Mouse (Mus musculus) ovary, adult 18-20 months (tissue): ENCODE measurements around the gene Mb.
"Not testable (repeated sequence)": the region's sequence is repeated elsewhere in the genome, so short reads cannot be mapped to it uniquely, and the experiment has no call there.

ENCODE experiments used
- DNase-seq: peaks from one replicate; pipeline ENCODE4 v3.0.0; 2022; ENCODE audit warnings: low spot score, mixed read lengths

Gene Mb

DNA sequence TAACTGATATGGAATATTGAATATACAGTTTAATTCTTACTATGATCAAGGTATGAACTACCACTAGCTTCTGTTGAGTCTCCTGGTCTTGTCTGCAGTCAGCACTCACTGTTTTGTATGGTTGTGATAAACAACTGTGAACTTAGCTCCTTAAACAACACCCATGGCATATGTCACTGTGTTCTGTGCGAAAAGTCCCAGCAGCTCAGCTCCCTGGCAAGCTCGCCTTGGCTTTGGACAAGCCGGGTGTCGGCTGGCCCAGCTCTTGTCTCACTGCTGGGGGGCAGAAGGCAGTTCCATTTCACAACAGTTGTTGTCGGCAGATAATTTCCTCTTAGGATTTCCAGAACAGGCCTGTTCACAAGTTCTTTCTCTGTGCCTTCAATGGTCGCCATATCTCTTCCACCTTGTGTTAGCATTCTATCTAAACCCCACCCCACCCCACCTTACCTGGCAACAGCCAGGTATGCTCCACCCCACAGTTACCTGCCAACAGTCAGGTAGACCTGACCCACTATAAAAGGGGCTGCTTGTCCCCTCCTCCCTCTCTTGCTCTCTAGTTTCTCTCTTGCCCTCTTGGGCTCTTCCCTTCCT, 14.9 kb upstream of the Mb start:
- DNase-seq = no peak

DNA sequence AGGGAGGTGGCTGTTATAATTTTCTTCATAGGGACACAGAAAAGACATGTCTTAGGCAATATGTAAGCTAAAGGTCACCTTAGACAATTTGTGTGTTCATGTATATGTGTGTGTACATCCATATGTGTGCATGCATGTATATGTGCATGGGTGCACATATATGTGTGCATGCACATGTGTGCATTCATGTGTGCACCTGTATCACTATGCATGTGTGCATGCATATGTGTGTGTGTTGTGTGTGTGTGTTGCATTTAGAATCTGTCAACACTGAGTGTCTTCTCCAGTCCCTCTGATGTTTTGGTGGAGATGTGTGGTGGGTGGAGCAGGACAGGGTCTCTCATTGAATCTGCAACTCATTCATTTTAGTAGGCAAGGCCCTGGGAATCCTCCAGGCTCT, 12.3 kb upstream of the Mb start:
- no peak for DNase-seq

DNA sequence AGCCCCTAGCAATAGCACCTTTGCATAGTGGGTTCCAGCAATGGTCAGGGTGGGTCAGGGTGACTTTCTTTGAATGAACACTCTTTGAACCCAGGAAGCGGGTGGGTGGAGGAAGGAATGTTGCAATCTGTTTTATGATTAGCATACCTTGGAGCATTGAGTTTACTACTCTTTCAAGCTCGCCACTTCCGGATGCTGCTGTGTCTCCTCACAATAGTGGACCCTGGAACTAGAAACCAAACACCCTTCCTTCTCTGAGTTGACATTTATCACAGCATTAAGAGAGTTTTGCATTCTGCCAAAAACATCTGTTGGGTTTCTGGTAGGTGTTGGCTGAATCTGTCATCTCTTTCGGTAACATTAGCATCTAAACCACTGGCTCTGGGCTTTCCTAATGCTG, 8.9 kb upstream of the Mb start:
- DNase-seq = not testable (repeated sequence)

DNA sequence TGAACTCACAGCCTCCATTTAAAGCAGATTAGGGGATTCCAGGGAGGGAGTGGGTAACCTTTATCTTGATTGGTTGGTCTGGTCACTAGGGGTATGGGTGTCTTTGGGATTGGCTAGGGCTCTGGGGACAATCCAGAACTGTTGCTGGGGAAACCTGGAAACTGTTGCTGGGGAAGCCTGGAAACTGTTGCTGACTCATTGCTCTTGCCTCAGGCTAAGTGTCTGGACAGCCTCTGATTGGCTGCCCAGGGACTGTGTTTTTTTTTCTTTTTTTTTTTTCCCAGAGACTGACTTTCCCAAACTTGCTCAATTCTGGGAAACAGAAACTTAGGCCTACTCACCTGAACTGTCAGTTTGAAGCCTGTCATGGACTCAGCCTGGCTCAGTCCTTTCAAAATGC, 8.1 kb upstream of the Mb start:
- DNase-seq = no peak

DNA sequence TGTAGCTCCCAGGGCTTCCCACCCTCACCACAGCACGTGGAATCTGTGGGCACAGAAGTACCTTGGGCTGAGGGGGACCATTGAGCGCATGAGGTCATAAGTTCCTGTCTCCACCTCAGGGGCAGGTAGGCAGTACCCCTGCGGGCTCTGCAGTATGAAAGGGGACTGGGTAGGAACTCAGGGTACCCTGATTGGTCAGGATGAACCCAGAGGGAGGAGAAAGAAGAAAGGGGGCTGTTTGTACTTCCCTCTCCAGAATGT, 6.3 kb upstream of the Mb start:
- no peak for DNase-seq

DNA sequence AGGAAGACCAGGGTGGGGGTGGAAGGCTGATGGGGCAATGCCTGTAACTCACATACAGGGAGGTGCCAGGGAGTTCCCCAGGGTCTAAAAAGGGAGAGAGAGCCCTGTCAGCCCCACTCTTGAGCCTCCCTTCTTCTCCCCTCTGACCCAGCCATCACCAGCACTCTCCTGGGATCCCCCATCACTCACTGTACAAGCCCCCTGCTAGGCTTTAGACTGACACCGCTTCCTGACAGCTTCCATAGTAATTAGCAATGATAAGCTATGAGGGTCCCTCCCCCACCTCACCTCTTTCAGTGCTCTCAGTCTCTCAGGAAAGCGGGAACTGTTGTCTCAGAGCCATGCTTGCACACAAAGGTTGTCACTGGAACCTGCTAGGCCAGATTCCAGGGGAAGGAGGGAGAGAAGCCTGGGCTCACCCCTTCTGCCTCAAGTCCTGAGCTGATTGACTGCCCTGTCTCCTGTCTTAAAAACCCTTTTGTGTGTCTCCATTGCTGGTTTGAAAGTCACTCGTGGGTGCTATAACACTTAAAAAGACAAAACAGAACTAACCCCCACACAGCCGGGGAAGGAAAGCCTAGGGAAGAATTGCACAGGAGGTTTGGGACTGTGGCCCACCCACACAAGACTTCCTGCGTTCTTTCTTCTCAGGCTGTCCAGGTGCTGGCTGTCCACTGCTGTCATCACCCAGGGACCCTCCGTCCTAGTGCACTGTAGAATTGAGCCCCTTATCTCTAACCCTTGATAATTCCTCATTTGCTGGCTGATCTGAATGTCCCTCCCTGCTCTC, 5.7 kb upstream of the Mb start:
- DNase-seq = no peak

DNA sequence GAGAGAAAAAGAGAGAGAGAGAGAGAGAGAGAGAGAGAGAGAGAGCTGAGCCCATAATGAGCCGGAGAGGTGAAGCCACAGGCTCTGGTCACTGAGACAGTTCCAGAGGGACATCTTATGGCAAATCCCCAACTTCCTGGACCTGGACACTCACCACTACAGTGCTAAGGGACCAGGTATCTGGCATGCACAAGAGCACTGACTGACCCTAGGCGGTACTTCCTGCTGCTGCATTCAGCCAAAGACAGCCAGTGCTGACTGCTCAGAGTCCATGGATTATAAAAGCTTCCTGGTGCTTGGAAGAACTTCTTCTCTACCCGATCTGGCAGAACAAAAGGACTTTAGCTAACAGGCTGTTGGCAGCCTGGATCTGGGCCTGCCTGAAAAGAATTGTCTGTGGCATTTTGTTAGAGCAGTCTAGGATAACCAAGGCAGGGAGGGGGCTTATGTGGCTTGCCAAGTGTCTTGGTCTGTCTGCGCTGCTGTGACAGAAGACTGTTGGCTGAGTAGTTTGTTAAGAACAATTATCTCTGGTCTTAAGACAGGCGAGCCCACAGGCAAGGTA, 4.2 kb upstream of the Mb start:
- no peak for DNase-seq

DNA sequence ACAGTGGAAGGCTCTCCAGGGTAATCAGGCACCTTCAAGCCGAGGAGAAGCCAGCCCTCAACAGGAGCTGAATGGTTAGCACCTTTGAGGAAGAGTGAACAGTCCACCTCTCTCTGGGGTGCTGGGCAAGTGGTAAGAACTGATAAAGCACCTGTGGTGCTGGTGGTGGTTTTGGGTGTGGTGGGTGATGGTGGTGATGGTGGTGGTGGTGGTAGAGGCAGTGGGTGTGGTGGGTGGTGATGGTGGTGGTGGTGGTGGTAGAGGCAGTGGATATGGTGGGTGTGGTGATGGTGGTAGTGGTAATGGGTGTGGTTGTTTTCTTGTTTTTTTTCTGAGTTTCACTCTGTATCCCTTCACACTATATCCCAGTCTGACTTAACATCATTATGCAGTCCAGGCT, 2.6 kb upstream of the Mb start:
- no peak for DNase-seq

DNA sequence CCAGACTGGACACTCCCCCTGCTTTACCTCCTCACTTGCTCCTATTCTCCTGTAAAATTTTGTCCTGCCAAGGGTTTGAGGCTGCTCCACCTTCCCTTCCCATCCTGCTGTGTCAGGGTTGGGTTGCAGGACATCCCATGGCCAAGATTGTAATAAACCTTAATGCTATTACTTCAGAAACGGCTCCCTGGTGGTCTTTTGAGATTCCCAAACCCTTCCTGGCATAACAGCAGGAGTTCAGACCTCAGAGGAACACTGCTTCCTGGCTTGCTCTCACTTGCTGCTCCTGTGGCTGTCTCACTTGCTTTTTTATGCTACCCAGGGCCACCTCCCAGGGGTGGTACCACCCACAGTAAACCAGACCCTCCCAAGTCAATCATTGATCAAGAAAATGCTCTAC, 1.7 kb upstream of the Mb start:
- DNase-seq = no peak

DNA sequence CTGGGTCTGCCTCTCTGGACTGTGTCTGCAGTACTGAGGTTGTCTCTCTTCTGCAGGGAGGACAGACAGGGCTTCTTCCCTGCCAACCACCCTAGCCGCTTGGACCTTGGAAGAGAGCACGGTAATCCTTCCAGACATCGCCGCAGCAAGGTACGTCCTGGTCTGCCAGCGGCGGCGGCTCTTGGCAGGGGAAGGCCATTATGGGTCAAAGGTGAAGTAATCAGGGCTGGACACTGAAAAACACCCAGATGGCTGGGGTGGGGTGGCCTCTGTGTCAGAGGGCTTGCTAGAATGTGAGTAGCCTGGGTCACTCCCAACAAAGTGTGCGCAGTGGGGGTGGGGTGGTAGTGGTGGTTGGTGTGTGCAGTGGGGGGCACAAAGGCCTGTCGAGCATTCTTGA, 4.9 kb downstream of the Mb start:
- DNase-seq = no peak

DNA sequence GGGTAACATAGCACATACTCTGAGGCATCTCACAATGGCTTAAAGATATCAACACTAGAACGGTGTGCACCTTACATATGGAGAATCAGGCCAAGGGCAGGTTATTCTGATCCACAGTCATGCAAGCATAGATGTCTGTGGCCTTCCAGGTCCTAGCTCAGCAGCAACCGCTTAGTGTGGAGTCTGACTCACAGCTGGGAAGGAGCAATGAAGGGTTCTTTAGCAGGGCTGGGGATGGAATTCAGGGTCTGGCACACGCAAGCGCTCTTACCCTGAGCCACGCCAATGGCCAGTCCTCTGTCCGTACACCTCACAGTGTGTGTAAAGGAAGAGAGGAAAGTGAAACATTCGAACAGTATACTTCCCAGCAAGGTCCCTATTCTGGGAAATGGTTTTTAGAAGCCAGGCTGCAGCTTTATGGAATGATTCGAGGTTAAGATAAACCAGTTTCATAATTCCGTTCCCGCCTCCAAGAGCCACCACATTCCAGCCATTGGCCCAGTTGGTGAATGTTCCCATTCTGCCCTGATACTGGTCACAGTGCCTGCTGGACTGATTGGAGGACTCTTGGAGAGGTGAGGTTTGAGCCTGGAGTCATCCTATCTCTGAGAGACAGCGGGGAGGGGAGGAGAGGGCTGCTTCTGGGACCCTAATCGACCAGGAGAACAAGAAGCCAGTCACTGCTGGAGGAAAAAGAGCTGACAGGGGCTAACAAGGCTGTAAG, 5.7 kb downstream of the Mb start, which contains the start of gene Apol6:
TSS of gene Apol6 (plus strand) at position 133 of the 724 bp plus-strand sequence.
- no peak for DNase-seq

DNA sequence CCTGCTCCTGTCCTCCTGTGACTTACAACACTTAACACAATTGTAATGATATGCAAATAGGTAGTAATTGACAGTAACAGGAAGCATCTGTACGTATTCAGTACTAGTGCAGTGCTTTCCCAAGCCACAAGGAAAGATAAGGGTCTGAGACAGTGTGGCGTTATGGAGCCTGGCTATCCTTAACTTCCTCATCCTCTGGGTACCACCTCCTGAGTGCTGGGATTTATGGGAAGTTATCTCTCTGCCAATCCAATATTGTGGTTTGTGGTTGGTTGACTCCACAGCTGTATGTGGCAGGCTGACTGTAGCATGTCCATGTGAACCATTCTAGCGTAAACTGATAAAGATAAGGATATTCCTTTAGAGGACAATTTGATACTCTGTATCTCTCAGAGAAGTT, 9.7 kb downstream of the Mb start:
- no peak for DNase-seq

DNA sequence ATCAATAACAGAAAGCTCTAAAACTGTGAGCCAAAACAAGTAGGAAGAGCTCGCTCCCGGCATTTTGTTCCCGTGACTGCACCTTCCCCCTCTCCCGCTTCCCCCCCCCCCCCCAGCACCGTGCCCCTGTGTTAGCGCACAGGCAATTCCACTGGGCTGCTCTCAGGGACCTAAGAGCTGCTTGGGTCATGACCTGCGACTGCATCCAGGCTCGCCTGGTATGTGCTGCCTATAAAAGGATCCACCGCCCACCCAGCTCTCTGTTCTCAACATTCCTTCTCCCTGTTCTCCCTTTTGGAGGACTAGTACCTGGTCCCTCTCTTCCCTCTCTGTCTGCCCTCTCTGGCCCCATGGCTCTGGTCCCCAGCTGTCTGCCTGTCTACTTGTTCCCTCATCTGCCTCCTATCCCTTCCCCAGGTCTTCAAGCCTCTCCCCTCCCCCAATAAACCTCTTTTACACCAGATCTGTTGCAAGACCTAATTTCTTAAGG, 11.2 kb downstream of the Mb start:
- no peak for DNase-seq

DNA sequence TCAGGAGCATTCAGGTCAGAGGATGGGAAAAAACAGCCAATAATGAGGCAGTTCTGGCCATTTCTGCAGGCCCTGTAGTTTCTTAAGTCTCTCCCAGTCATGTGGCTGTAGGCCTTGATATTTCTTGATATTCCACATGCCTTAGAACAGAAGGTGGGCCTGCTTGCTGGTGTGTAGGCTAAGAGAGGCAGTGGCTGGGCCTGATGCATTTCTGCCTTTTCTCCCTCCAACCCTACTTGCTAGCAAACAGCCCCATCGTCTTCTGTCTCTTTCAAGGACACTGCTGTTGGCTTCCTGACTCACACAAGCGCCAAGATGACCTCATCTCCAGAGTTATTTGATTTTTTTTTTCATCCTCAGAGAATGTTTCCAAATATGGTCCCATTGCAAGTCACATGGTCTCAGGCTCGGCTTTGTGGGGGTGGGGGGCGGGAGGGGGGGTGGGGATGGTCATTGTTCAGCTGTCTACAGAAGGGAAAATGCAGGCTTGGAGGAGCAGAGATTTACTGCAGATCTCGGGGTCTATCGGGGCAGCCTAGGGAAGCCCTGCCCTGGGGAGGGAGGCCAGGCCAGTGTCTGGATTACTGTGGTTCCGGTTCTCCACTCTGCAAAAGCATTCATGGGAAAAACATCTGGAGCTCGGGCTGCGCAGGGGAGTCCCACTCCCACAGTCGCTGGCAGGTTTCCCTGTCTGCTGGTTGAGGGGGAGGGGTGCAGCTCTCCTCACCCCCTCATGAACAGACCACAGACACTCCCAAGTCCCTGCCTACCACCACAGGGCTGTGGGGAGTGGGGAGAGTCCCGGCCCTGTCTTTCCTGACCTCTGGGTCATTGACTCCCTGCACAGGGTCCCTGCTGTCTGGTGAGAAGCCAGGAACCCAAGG, 12.9 kb downstream of the Mb start:
- peak; percentile 76 for DNase-seq

DNA sequence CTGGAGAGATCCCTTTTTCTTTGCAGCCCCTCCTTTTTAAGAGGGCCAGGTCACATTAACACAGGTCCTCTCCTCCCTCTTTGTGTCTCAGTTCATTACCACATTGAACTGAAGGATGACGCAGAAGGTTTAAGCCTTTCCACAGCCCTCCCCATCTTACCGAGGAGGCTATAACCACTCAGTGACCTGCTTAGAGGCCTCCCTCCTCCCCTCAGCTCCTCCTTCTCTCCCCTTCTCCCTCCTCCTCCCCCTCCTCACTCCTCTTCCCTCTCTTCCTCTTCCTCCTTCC, 13.5 kb downstream of the Mb start:
- DNase-seq = no peak

DNA sequence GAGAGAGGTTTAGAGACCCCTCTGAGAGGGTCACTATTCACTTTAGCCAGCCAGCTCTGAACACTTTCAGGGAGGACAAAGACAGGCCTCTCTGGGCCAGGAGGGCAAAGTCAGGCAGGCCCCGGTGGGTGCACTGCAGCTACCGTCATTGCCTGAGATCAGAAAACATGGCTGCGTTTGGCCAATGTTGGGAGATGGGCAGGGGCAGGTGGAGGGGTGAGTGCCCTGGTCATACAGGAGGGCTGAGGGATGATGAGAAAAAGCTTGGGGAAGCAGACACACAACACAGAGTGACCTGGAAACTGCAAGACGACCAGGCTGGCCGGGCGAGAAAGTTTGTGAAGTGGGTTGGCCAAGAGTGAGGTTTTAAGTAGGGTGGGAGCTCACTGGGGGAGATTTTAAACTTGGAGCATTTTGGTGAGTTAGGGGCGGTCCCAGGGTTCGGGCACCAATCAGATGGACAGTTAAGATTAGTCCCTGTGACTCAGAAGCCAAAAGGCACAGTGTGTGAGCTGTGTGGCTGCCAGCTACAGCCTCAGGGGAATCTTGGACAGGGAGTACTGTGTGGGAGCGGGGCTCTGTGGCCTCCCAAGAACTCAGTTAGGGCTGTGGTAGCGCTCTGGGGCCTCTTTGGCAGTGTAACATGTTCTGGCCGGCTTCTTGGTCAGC, 14.0 kb downstream of the Mb start:
- peak; percentile 79 for DNase-seq

DNA sequence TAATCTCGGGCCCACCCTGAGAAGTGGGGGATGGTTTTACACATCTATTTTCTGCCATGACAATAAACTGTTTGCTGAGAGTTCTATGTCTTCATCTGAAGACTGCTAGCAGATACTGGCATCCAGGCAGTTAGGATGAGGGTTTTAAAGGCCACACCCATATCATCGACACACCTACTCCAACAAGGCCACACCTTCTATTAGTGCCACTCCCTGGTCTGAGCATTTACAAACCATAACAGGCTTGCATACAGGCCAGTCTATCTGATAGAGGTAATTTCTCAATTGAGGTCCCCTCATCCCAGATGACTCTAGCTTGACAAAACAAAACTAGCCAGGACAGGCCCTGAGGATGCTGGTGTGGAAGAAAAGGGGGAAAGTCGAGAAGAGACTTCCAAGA, 14.8 kb downstream of the Mb start:
- DNase-seq = no peak

DNA sequence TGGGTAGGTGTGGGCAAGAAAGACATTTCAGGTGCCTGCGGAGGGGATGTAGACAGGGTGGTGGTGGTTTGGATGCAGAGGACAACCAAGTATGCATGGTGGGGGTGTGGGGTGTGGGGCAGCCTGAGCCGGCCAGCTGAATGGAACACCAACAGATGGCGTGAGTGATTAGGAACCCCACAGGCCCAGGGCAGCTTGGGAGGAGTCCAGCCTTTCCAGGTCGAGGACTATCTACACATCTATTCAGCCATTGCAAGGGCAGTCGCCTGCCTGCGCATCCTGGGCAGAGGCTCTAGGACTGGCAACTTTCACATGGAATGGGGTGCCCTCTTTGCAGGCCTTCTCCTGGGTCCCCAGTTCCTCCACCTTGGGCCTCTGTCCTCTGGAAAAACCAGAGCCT, 15.9 kb downstream of the Mb start:
- DNase-seq = no peak

DNA sequence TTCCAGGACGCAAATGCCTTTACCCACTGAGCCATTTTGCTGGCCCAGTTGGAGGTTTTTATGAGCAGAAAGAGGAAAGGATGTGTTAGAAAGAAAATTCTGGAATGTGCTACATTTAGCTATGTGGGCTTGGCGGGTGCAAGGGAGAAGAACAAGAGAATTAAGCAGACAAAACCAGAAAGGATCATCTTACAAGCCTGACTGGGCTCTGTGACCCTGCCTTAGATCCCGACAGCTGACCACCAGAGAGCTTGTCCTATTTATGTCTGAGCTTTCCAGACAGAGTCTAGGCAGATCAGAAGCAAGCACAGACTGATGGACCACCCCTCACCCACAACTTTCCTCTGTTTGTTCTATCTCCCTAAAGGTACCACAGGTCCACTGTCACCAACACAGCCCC, 19.2 kb downstream of the Mb start:
- DNase-seq = no peak

DNA sequence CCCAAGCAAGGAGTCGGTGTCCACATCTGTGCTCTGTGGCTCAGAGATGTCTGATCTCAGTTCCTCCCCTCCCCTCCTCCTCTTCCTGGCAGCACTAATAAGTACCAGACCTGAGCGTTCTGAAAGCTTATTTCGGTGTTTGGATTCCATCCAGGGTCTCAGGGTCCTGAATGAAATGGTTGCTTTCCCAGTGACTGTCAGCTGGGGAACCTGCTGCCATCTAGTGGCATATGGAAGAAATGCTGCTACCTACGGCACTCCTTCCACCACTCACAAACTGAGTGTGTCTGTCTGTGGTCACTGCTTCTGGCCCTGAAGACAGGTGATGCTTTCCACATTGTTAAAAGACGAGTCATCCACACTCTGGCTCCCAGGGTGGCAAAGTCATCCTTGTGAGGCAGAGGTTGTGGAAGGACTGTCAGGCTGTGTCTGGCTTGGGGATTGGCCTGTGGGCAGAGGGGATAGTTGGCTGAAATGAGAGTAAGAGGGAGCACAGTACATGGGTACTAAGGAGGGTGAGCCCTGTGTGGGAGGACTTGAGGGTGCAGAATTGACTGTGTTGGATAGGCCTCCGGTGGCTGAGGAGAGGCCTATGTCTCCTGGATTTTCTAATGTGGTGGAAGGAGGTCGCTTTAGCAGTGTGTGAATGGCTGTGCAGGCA, 21.0 kb downstream of the Mb start:
- DNase-seq = no peak

DNA sequence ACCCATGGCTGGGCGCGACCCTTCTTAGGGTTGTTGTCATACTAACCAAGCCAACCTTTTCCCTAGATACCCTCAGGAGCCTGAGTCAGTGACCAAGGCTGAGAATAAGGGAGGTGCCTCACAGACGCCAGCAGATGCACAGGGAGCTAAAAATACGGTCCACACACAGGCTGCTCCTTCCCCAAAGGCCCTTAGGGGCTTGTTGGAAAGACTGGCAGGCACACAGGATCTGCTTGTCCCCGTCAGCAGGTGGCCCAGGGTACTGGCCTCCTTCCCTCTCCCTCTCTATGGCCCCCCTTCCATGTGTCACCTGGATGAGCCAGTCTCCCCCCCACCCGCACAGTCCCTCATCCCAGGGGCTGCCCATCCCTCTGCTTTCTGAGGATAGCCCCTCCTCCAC, 22.8 kb downstream of the Mb start:
- no peak for DNase-seq
